Mouse (Mus musculus): Measurements from ENCODE around the gene Cdhr3. TPM values are rescaled to one million over a fixed set of nuclear protein-coding genes. Genes with fewer than 3 reads are reported as not detected.

The Cdhr3 gene
- polyA plus RNA-seq (2012; rRNA removed) (1.0 and 1.5 TPM in 2 replicates), polyA plus RNA-seq (2014; fragmentation: Nextera tagmentation; extraction: Ambion mirVana) (0.32 and 0.43 TPM in 2 replicates)

- no peak for DNase-seq (ENCODE audit: low spot score)
- H3K4me2 ChIP-seq (replicated peaks; ENCODE audit: low read depth, low read length, severe bottlenecking): no peak within 1 kb of the TSS
- no peak within 1 kb of the TSS for H3K27ac ChIP-seq (replicated peaks; ENCODE audit: low read depth, low read length)
- WGBS: 63% methylated on average over 6 of the region's 6 CpGs
- H3K4me1 ChIP-seq (ENCODE audit: control insufficient read depth, insufficient read depth, low read length): no peaks in the 10 kb centered on the region
- H3K9ac ChIP-seq (ENCODE audit: low read depth, low read length, severe bottlenecking): no peak within 1 kb of the TSS
- H3K9me3 ChIP-seq (ENCODE audit: control insufficient read depth, low read length): no peaks in the 10 kb centered on the region
- no peaks in the 10 kb centered on the region for H3K36me3 ChIP-seq (ENCODE audit: control insufficient read depth, insufficient read depth, low read length)
- H3K27me3 ChIP-seq (ENCODE audit: control insufficient read depth, insufficient read depth, low read length): no peaks in the 10 kb centered on the region
- no peak within 1 kb of the TSS for H3K4me3 ChIP-seq (replicated peaks; ENCODE audit: low read length)
- ATAC-seq (ENCODE audit: low FRiP score, low read depth): no peak
- TF ChIP-seq POLR2A (IDR thresholded peaks at IDR 0.05; ENCODE audit: borderline replicate concordance, extremely low read depth, insufficient read depth, insufficient read length): no peak
Observed at GRCm38 (mm10) chr12:33092775-33093174, at the start of gene Cdhr3. Gene Cdhr3, minus strand, starts transcription at chr12:33092875.

GRCm38 (mm10) chr12:33139083-33139482 is 46.4 kb upstream of the Cdhr3 start:
- no peaks in the 10 kb centered on the region for H3K27me3 ChIP-seq (ENCODE audit: control insufficient read depth, insufficient read depth, low read length)
- no peaks in the 10 kb centered on the region for H3K4me1 ChIP-seq (ENCODE audit: control insufficient read depth, insufficient read depth, low read length)
- no peaks in the 10 kb centered on the region for H3K36me3 ChIP-seq (ENCODE audit: control insufficient read depth, insufficient read depth, low read length)
- DNase-seq (ENCODE audit: low spot score) (no peak), ATAC-seq (ENCODE audit: low FRiP score, low read depth) (no peak)
- TF ChIP-seq POLR2A (IDR thresholded peaks at IDR 0.05; ENCODE audit: borderline replicate concordance, extremely low read depth, insufficient read depth, insufficient read length): no peak
- H3K4me3 ChIP-seq (replicated peaks; ENCODE audit: low read length): no peak overlapping the region
- 81% methylated on average over 3 of the region's 3 CpGs for WGBS
- no peak overlapping the region for H3K4me2 ChIP-seq (replicated peaks; ENCODE audit: low read depth, low read length, severe bottlenecking)
- no peaks in the 10 kb centered on the region for H3K9me3 ChIP-seq (ENCODE audit: control insufficient read depth, low read length)
- H3K9ac ChIP-seq (ENCODE audit: low read depth, low read length, severe bottlenecking): no peak overlapping the region
- H3K27ac ChIP-seq (replicated peaks; ENCODE audit: low read depth, low read length): no peak overlapping the region

GRCm38 (mm10) chr12:33137857-33138256 is 45.2 kb upstream of the Cdhr3 start:
- TF ChIP-seq POLR2A (IDR thresholded peaks at IDR 0.05; ENCODE audit: borderline replicate concordance, extremely low read depth, insufficient read depth, insufficient read length): no peak
- Histone ChIP-seq H3K4me3 (replicated peaks; ENCODE audit: low read length) (no peak overlapping the region), H3K4me2 (replicated peaks; ENCODE audit: low read depth, low read length, severe bottlenecking) (no peak overlapping the region), H3K27me3 (ENCODE audit: control insufficient read depth, insufficient read depth, low read length) (no peaks in the 10 kb centered on the region), H3K36me3 (ENCODE audit: control insufficient read depth, insufficient read depth, low read length) (no peaks in the 10 kb centered on the region), H3K9me3 (ENCODE audit: control insufficient read depth, low read length) (no peaks in the 10 kb centered on the region), H3K9ac (ENCODE audit: low read depth, low read length, severe bottlenecking) (no peak overlapping the region), H3K4me1 (ENCODE audit: control insufficient read depth, insufficient read depth, low read length) (no peaks in the 10 kb centered on the region), H3K27ac (replicated peaks; ENCODE audit: low read depth, low read length) (no peak overlapping the region)
- ATAC-seq (ENCODE audit: low FRiP score, low read depth) (no peak), DNase-seq (ENCODE audit: low spot score) (no peak)
- 86% methylated on average over 1 of the region's 1 CpGs for whole genome bisulfite sequencing

GRCm38 (mm10) chr12:33131796-33132195 is 39.1 kb upstream of the Cdhr3 start:
- Histone ChIP-seq H3K4me2 (replicated peaks; ENCODE audit: low read depth, low read length, severe bottlenecking) (no peak overlapping the region), H3K9me3 (ENCODE audit: control insufficient read depth, low read length) (no peaks in the 10 kb centered on the region), H3K27me3 (ENCODE audit: control insufficient read depth, insufficient read depth, low read length) (no peaks in the 10 kb centered on the region), H3K4me3 (replicated peaks; ENCODE audit: low read length) (no peak overlapping the region), H3K9ac (ENCODE audit: low read depth, low read length, severe bottlenecking) (no peak overlapping the region), H3K36me3 (ENCODE audit: control insufficient read depth, insufficient read depth, low read length) (no peaks in the 10 kb centered on the region), H3K4me1 (ENCODE audit: control insufficient read depth, insufficient read depth, low read length) (no peaks in the 10 kb centered on the region), H3K27ac (replicated peaks; ENCODE audit: low read depth, low read length) (no peak overlapping the region)
- ATAC-seq (ENCODE audit: low FRiP score, low read depth): no peak
- no peak for TF ChIP-seq POLR2A (IDR thresholded peaks at IDR 0.05; ENCODE audit: borderline replicate concordance, extremely low read depth, insufficient read depth, insufficient read length)
- WGBS: 58% methylated on average over 7 of the region's 7 CpGs
- DNase-seq (ENCODE audit: low spot score): no peak

- no peak for DNase-seq (ENCODE audit: low spot score)
- no peaks in the 10 kb centered on the region for H3K27me3 ChIP-seq (ENCODE audit: control insufficient read depth, insufficient read depth, low read length)
- 16% methylated on average over 8 of the region's 8 CpGs for WGBS
Observed at GRCm38 (mm10) chr12:33130401-33130800, 37.7 kb upstream of the Cdhr3 start.

GRCm38 (mm10) chr12:33129410-33129809 is 36.7 kb upstream of the Cdhr3 start:
- Histone ChIP-seq H3K4me3 (replicated peaks; ENCODE audit: low read length) (no peak overlapping the region), H3K36me3 (ENCODE audit: control insufficient read depth, insufficient read depth, low read length) (no peaks in the 10 kb centered on the region), H3K4me2 (replicated peaks; ENCODE audit: low read depth, low read length, severe bottlenecking) (no peak overlapping the region), H3K27me3 (ENCODE audit: control insufficient read depth, insufficient read depth, low read length) (no peaks in the 10 kb centered on the region), H3K9me3 (ENCODE audit: control insufficient read depth, low read length) (no peaks in the 10 kb centered on the region), H3K27ac (replicated peaks; ENCODE audit: low read depth, low read length) (no peak overlapping the region), H3K9ac (ENCODE audit: low read depth, low read length, severe bottlenecking) (no peak overlapping the region), H3K4me1 (ENCODE audit: control insufficient read depth, insufficient read depth, low read length) (no peaks in the 10 kb centered on the region)
- no peak for TF ChIP-seq POLR2A (IDR thresholded peaks at IDR 0.05; ENCODE audit: borderline replicate concordance, extremely low read depth, insufficient read depth, insufficient read length)
- DNase-seq (ENCODE audit: low spot score) (no peak), ATAC-seq (ENCODE audit: low FRiP score, low read depth) (no peak)
- 13% methylated on average over 4 of the region's 4 CpGs for WGBS

More at GRCm38 (mm10) chr12:33130401-33130800, 37.7 kb upstream of the Cdhr3 start:
- Histone ChIP-seq H3K36me3 (ENCODE audit: control insufficient read depth, insufficient read depth, low read length) (no peaks in the 10 kb centered on the region), H3K4me1 (ENCODE audit: control insufficient read depth, insufficient read depth, low read length) (no peaks in the 10 kb centered on the region), H3K4me2 (replicated peaks; ENCODE audit: low read depth, low read length, severe bottlenecking) (no peak overlapping the region), H3K4me3 (replicated peaks; ENCODE audit: low read length) (no peak overlapping the region), H3K9me3 (ENCODE audit: control insufficient read depth, low read length) (no peaks in the 10 kb centered on the region), H3K27ac (replicated peaks; ENCODE audit: low read depth, low read length) (no peak overlapping the region), H3K9ac (ENCODE audit: low read depth, low read length, severe bottlenecking) (no peak overlapping the region)
- ATAC-seq (ENCODE audit: low FRiP score, low read depth): no peak
- TF ChIP-seq POLR2A (IDR thresholded peaks at IDR 0.05; ENCODE audit: borderline replicate concordance, extremely low read depth, insufficient read depth, insufficient read length): no peak
